Mouse (Mus musculus) C2C12 (cell line): Measurements from ENCODE around the gene Hist1h3a. TPM values are rescaled to one million over a fixed set of nuclear protein-coding genes. Genes with fewer than 3 reads are reported as not detected.
"Not testable (repeated sequence)": the region's sequence is repeated elsewhere in the genome, so short reads cannot be mapped to it uniquely, and the experiment has no call there.

Source experiments
- H3K27me3 ChIP-seq: one replicate; pipeline ENCODE4 v1.6.1; 2011; ENCODE audit not compliant: control insufficient read depth, insufficient read depth, insufficient read length
- H3K36me3 ChIP-seq: one replicate; pipeline ENCODE4 v1.6.1; 2011; ENCODE audit not compliant: control insufficient read depth, insufficient read depth
- H3K4me3 ChIP-seq: one replicate; pipeline ENCODE4 v1.5.1; 2011; ENCODE audit warnings: mild to moderate bottlenecking, control low read depth; ENCODE audit not compliant: poor library complexity, insufficient read depth, severe bottlenecking
- H3K79me2 ChIP-seq: one replicate; pipeline ENCODE4 v1.6.1; 2011; ENCODE audit not compliant: control insufficient read depth, insufficient read depth
- H3K79me3 ChIP-seq: one replicate; pipeline ENCODE4 v1.6.1; 2011; ENCODE audit warnings: low read depth, control low read depth
- H3ac ChIP-seq: one replicate; pipeline ENCODE3; 2011; ENCODE audit warnings: low read depth; ENCODE audit not compliant: control insufficient read depth, insufficient read length
- CEBPB ChIP-seq: IDR thresholded peaks from one replicate; pipeline ENCODE4 v1.6.1; 2011; ENCODE audit warnings: low read depth, mild to moderate bottlenecking, control low read depth, moderate library complexity
- CTCF ChIP-seq: IDR thresholded peaks from one replicate; pipeline ENCODE4 v1.5.1; 2011; ENCODE audit not compliant: control insufficient read depth, insufficient read depth, insufficient read length
- FOSL1 ChIP-seq: IDR thresholded peaks from one replicate; pipeline ENCODE4 v1.8.0; 2011; ENCODE audit warnings: mild to moderate bottlenecking, low read length; ENCODE audit not compliant: poor library complexity, insufficient read depth, severe bottlenecking
- MAX ChIP-seq: IDR thresholded peaks from one replicate; pipeline ENCODE4 v1.6.1; 2011; ENCODE audit warnings: mild to moderate bottlenecking, control low read depth
- MYOD1 ChIP-seq: IDR thresholded peaks from one replicate; pipeline ENCODE4 v1.6.1; 2011; ENCODE audit warnings: low read depth; ENCODE audit not compliant: control insufficient read depth, insufficient read length
- MYOG ChIP-seq: IDR thresholded peaks from one replicate; pipeline ENCODE4 v1.6.1; 2011; ENCODE audit not compliant: control insufficient read depth, insufficient read length; ENCODE audit errors: extremely low read depth
- USF1 ChIP-seq: IDR thresholded peaks from one replicate; pipeline ENCODE4 v1.6.1; 2011; ENCODE audit warnings: low read depth, mild to moderate bottlenecking, control low read depth, moderate library complexity
- polyA plus RNA-seq: library from polyadenylated mRNA; unstranded; fragments of >200 nt; fragmentation: generic; extraction: Trizol; gene quantifications from one replicate; pipeline ENCODE4 v1.2.1, GENCODE M21; 2012; ENCODE audit warnings: missing spikeins

Hist1h3a gene
- polyA plus RNA-seq, 1 experiment = 2.4 TPM

- H3K4me3 ChIP-seq = no peak overlapping the region
- no peaks in the 10 kb centered on the region for H3K79me3 ChIP-seq
- H3K36me3 ChIP-seq = no peaks in the 10 kb centered on the region
- no peaks in the 10 kb centered on the region for H3K79me2 ChIP-seq
- TF ChIP-seq MAX (no peak), CEBPB (no peak), USF1 (no peak), MYOG (no peak), CTCF (no peak), FOSL1 (no peak)
- no peak overlapping the region for H3ac ChIP-seq
- H3K27me3 ChIP-seq = no peaks in the 10 kb centered on the region
These were observed 16.2 kb upstream of the Hist1h3a start for GRCm38 (mm10) chr13:23778339-23778738.

GRCm38 (mm10) chr13:23772561-23773313, 10.6 kb upstream of the Hist1h3a start:
- no peaks in the 10 kb centered on the region for H3K36me3 ChIP-seq
- H3K4me3 ChIP-seq = no peak overlapping the region
- H3K27me3 ChIP-seq = no peaks in the 10 kb centered on the region
- no peaks in the 10 kb centered on the region for H3K79me2 ChIP-seq
- no peak for TF ChIP-seq CEBPB
- no peak for TF ChIP-seq MAX
- TF ChIP-seq MYOG = no peak
- TF ChIP-seq FOSL1 = no peak
- no peak for TF ChIP-seq USF1
- no peak for TF ChIP-seq CTCF
- TF ChIP-seq MYOD1 = no peak
- no peak overlapping the region for H3ac ChIP-seq
- H3K79me3 ChIP-seq = no peaks in the 10 kb centered on the region

- H3K4me3 ChIP-seq, H3K79me2 ChIP-seq, H3K27me3 ChIP-seq, H3ac ChIP-seq, H3K79me3 ChIP-seq, H3K36me3 ChIP-seq: not testable (repeated sequence)
These were observed 7.4 kb upstream of the Hist1h3a start, which contains the start of gene Trim38 for GRCm38 (mm10) chr13:23769613-23770012. Trim38 (plus strand) TSS chr13:23769913.

- no peaks in the 10 kb centered on the region for H3K27me3 ChIP-seq
- no peak overlapping the region for H3K4me3 ChIP-seq
- H3K36me3 ChIP-seq = no peaks in the 10 kb centered on the region
- no peaks in the 10 kb centered on the region for H3K79me2 ChIP-seq
- H3K79me3 ChIP-seq = no peaks in the 10 kb centered on the region
- TF ChIP-seq MYOG (no peak), MAX (no peak), CEBPB (no peak), CTCF (no peak), MYOD1 (no peak), FOSL1 (no peak)
- no peak overlapping the region for H3ac ChIP-seq
These were observed 6.7 kb upstream of the Hist1h3a start for GRCm38 (mm10) chr13:23768834-23769397.

GRCm38 (mm10) chr13:23766772-23767171, 4.6 kb upstream of the Hist1h3a start:
- TF ChIP-seq MYOD1 (no peak), USF1 (no peak), MAX (no peak), CTCF (no peak), FOSL1 (no peak), MYOG (no peak), CEBPB (no peak)
- H3K36me3 ChIP-seq = no peaks in the 10 kb centered on the region
- no peak overlapping the region for H3K4me3 ChIP-seq
- H3K27me3 ChIP-seq = no peaks in the 10 kb centered on the region
- H3K79me3 ChIP-seq = no peaks in the 10 kb centered on the region
- no peak overlapping the region for H3ac ChIP-seq
- no peaks in the 10 kb centered on the region for H3K79me2 ChIP-seq

GRCm38 (mm10) chr13:23765172-23765513, 3.0 kb upstream of the Hist1h3a start:
- Histone ChIP-seq H3K4me3 (no peak overlapping the region), H3K27me3 (no peaks in the 10 kb centered on the region)
- no peak for TF ChIP-seq MYOD1
- no peak for TF ChIP-seq FOSL1
- no peak for TF ChIP-seq MYOG
- no peak for TF ChIP-seq MAX
- TF ChIP-seq USF1 = no peak

More at GRCm38 (mm10) chr13:23765172-23765513, 3.0 kb upstream of the Hist1h3a start:
- H3K36me3 ChIP-seq = no peaks in the 10 kb centered on the region
- H3K79me3 ChIP-seq = no peaks in the 10 kb centered on the region
- H3ac ChIP-seq = no peak overlapping the region
- H3K79me2 ChIP-seq = no peaks in the 10 kb centered on the region
